Comparison of ENCODE assay signal across 24 mouse cellular contexts in genomic region chr4:58540385-58540784, GRCm38 (mm10).
"Had no signal": no experiment of that assay in that cellular context is flagged by ENCODE, and none has a peak within 500 bp of the region (broad histone marks: within the 10 kb centered on the region; RNA-seq: fewer than 3 reads in every experiment).

No protein-coding gene starts in this region.

- H3K27me3 ChIP-seq: limb, embryonic 12.5 days; limb, embryonic 15.5 days; midbrain, embryonic 12.5 days had no signal

- H3K4me2 ChIP-seq: limb, embryonic 12.5 days; limb, embryonic 15.5 days; liver, embryonic 11.5 days; lung, embryonic 14.5 days; midbrain, embryonic 12.5 days had no signal

- H3K36me3 ChIP-seq: midbrain, embryonic 12.5 days had no signal

- H3K9ac ChIP-seq: limb, embryonic 12.5 days; limb, embryonic 15.5 days; liver, embryonic 14.5 days; liver, postnatal 0 days; lung, embryonic 14.5 days; midbrain, embryonic 12.5 days had no signal

- H3K9me3 ChIP-seq: limb, embryonic 12.5 days; limb, embryonic 15.5 days; midbrain, embryonic 12.5 days had no signal

- H3K27ac ChIP-seq: kidney, postnatal 0 days; layer of hippocampus, adult 2 months; left cerebral cortex, adult 2 months; limb, embryonic 12.5 days; limb, embryonic 15.5 days; liver, embryonic 14.5 days; macrophage; midbrain, embryonic 12.5 days; stomach, postnatal 0 days had no signal

- H3K4me1 ChIP-seq: midbrain, embryonic 12.5 days had no signal

- ATAC-seq: liver, postnatal 0 days; lung, postnatal 0 days; midbrain, embryonic 16.5 days had no signal

- H3K4me3 ChIP-seq: layer of hippocampus, adult 2 months; left cerebral cortex, adult 2 months; limb, embryonic 12.5 days; limb, embryonic 15.5 days; midbrain, embryonic 12.5 days; myocyte had no signal

- DNase-seq: kidney, postnatal 25 days; layer of hippocampus, postnatal 36 days; left cerebral cortex, postnatal 4 days; liver, postnatal 0 days; lung, embryonic 14.5 days; right cerebral cortex, adult 18-20 months; right cerebral cortex, postnatal 14 days; right cerebral cortex, postnatal 4 days; thymus, adult 2 months; thymus, postnatal 14 days; thymus, postnatal 4 days had no signal
